Mouse (Mus musculus) adrenal gland, postnatal 36 days (tissue): ENCODE data around the gene Aldoart2. TPM values are rescaled to one million over a fixed set of nuclear protein-coding genes. Genes with fewer than 3 reads are reported as not detected.
A peak's percentile ranks its signal among the peaks of the same experiment; 100 is the strongest.
"Not testable (repeated sequence)": the region's sequence is repeated elsewhere in the genome, so short reads cannot be mapped to it uniquely, and the experiment has no call there.

Source experiments
- DNase-seq, 2 experiments: peaks; one replicate each; pipeline ENCODE4 v3.0.0; 2021; ENCODE audit warnings: mixed read lengths in 1 of 2
- total RNA-seq, 2 experiments: library from RNA; stranded (reverse); gene quantifications; 2 replicates each; pipeline ENCODE4 v1.2.3; 2021

Gene Aldoart2
- total RNA-seq, 2 experiments from 2014 or later: not detected

DNA sequence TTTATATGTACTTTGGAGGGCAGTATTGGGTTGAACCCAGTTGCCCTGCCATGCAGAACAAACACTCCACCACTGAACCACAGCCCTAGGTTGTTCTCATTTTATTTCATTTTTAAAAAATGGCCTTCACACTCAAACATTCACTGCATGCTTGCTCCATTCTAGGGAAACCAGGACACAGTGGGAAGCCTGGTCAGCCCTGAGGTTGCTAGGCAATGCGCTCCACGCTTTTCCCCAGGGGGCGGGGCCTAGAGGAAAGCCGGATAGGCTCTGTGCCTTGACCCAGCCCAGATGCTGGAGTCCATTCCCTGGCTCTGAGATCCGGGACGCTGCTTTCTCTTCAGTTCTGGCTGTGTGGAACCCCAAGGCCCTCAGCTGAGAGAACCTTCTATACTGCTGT, 8.8 kb downstream of the Aldoart2 start:
- DNase-seq: peak; percentile 28 to 30

GRCm38 (mm10) chr12:55586936-55587335, 21.9 kb downstream of the Aldoart2 start:
- not testable (repeated sequence) for DNase-seq

DNA sequence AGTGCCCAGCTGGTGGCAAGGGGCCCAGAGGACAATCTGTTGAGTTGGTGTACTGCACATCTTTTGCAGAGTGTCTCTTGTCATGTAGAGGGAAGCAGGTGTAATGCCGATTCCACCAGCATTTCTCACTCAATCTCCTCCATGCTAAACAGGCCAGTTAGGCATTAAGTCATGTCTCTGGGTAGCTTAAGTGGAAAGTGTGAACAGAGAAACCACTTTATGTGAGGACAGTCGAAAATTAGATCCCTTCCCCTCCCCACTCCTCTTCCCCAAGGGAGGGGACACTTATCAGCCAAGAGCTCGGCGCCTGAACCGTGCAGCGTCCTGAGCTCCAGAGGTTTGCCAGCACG, 33.5 kb downstream of the Aldoart2 start:
- no peak for DNase-seq

DNA sequence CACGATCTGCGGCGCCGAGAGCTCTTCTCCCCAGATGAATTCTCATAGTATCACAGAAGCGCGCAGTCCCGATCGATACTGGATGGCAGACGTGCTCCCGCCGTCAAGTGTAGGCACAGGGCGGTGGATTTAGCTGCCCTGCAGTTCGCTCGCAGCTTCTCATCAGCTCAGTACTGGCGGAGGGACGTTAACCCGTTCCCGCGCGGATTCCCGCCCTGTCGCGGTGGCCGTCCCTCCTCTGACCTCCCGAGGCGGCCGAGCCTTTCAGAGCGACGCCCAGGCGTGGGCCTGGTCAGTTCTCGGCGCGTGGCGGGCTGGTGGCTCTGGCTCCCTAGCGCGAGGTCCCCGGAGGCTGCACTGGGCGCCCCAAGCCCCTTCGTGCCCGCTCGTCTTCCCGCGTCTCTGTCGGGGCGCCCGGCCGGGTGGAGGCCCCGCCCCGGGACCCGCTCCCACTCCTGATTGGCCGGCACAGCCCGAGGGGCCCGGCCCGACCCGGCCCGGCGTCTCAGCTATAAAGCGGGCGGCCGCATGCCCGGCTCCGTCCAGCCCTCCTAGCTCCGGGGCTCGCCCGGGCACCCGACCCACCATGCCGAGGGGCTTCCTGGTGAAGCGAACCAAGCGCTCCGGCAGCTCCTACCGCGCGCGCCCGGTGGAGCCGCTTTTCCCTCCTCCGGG, 34.0 kb downstream of the Aldoart2 start, which contains the start of gene Insm2:
Insm2 (plus strand) TSS at position 541 of the 675 bp plus-strand sequence.
- peak; percentile 49 to 59 for DNase-seq

- DNase-seq: peak; percentile 78 to 79
These were observed 34.8 kb downstream of the Aldoart2 start for GRCm38 (mm10) chr12:55599639-55600502.

- DNase-seq: no peak
These were observed 35.5 kb downstream of the Aldoart2 start for GRCm38 (mm10) chr12:55600503-55600994.

- DNase-seq: no peak
These were observed 39.4 kb downstream of the Aldoart2 start for GRCm38 (mm10) chr12:55604411-55604810.

- peak in 1 of 2 experiments; percentile 6 for DNase-seq
These were observed 42.9 kb downstream of the Aldoart2 start for GRCm38 (mm10) chr12:55607902-55608301.

DNA sequence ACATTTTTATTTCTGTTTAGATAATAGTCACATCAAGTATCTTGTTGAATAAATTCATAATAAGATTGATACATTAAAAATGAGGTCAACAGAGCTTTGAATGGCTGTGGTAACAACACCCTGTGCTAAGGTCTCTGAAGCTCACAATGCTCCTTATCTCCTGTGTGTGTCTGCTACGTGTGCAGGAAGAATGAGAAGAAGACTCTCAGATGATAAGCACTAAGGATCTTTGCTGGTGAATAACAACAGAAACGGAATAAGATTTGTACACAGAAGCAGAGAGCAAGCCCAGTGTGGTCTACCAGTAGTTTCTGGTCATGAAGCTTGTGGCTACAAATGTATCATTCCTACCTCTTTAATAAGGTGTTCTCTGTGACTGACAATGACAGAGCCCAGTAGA, 45.8 kb downstream of the Aldoart2 start:
- DNase-seq: no peak

Other genes with a start within 250 kb of the Aldoart2 start
- gene Psma6, start 181.0 kb upstream of the Aldoart2 start, total RNA-seq: 100 to 1,000 TPM; 239 to 242 TPM
- 100 to 1,000 TPM in 1 of 2 experiments, 10 to 100 TPM in 1; 98.9 to 111 TPM for gene Nfkbia, start 72.6 kb upstream of the Aldoart2 start, total RNA-seq
- under 1 TPM; 0.40 to 0.92 TPM for gene Insm2, start 34.2 kb downstream of the Aldoart2 start, total RNA-seq